ENCODE assay signal across 10 mouse cellular contexts in genomic region chr10:39958266-39958665, GRCm38 (mm10). TPM values are rescaled to one million over a fixed set of nuclear protein-coding genes. Genes with fewer than 3 reads are reported as not detected.
A peak's percentile ranks its signal among the peaks of the same experiment; 100 is the strongest.
DNase-seq lines count a peak whose midpoint lies in the region; ATAC-seq lines count a peak whose summit lies in the region.
"Had no signal": no experiment of that assay in that cellular context is flagged by ENCODE, and none has a peak within 500 bp of the region (broad histone marks: within the 10 kb centered on the region; RNA-seq: fewer than 3 reads in every experiment).

No protein-coding gene starts in this region.

- H3K4me1 ChIP-seq in heart, embryonic 11.5 days (ENCODE audit: control insufficient read depth, insufficient read depth, low read length): peaks cover 3% of the 10 kb centered on the region; the same call in 1 of the 2 replicates

- 72% methylated on average over 4 of the region's 4 CpGs for WGBS in heart, embryonic 11.5 days (ENCODE audit: insufficient replicate concordance)

- no peak for ATAC-seq in heart, embryonic 11.5 days (replicated peaks; ENCODE audit: insufficient number of reproducible peaks, low FRiP score, low TSS enrichment)
- ATAC-seq: inflammation-experienced regulatory T-cells, adult 6 months had no signal

- H3K4me2 ChIP-seq in heart, embryonic 11.5 days: no peak overlapping the region

- H3K27me3 ChIP-seq in heart, embryonic 11.5 days (ENCODE audit: control insufficient read depth, insufficient read depth, low read length): no peaks in the 10 kb centered on the region

- no peak overlapping the region for H3K27ac ChIP-seq in heart, embryonic 11.5 days (ENCODE audit: low read depth, low read length)

- H3K36me3 ChIP-seq in heart, embryonic 11.5 days (ENCODE audit: control insufficient read depth, insufficient read depth, low read length): no peaks in the 10 kb centered on the region

- DNase-seq in heart, adult 18-20 months: peak; percentile 22 to 23
- DNase-seq in left cerebral cortex, postnatal 25 days (ENCODE audit: low spot score in 2 of 2): peak; percentile 8 to 55
- no peak for DNase-seq in left cerebral cortex, postnatal 4 days
- DNase-seq in NIH3T3 (ENCODE audit: low read depth): peak; percentile 75
- DNase-seq in induced T-regulatory cell, adult 2 months (ENCODE audit: low read depth): peak; percentile 54
- no peak for DNase-seq in adrenal gland, postnatal 10 days
- no peak for DNase-seq in cerebellum, adult 11 months

- H3K9me3 ChIP-seq in heart, embryonic 11.5 days (replicated peaks; ENCODE audit: control insufficient read depth, low read length): no peaks in the 10 kb centered on the region

- H3K4me3 ChIP-seq in heart, embryonic 11.5 days (ENCODE audit: low read depth, low read length): no peak overlapping the region

- intact Hi-C loops in left cerebral cortex, postnatal 25 days (cut with DNase I): loop anchor here (1.0 kb wide), 1 partner anchor 254 kb away; no protein-coding TSS in a partner anchor
- intact Hi-C loops in left cerebral cortex, postnatal 4 days (cut with DNase I): loop anchor here (5.0 kb wide), 1 partner anchor 254 kb away; no protein-coding TSS in a partner anchor

- H3K9ac ChIP-seq in heart, embryonic 11.5 days (ENCODE audit: low read depth, low read length): no peak overlapping the region

RNA-seq across cellular contexts. Expression of gene Mfsd4b3, which starts 1.7 kb away (rescaled TPM):
- 1 to 10 TPM; 5.4 to 7.1 TPM for total RNA-seq in heart, adult 18-20 months (2021)
- 0.31 and 0.94 TPM in 2 replicates for polyA plus RNA-seq in heart, embryonic 11.5 days (2014; fragmentation: Nextera tagmentation; extraction: Ambion mirVana)
- total RNA-seq in left cerebral cortex, postnatal 25 days (2021): under 1 TPM in 1 of 2 experiments, not detected in 1; 0.21 TPM
- total RNA-seq in left cerebral cortex, postnatal 4 days (2021): not detected
- total RNA-seq in adrenal gland, postnatal 10 days (2021): 1 to 10 TPM; 4.5 to 6.2 TPM
- polyA plus RNA-seq: inflammation-experienced regulatory T-cells, adult 6 months had no signal

RNA-seq across cellular contexts. Expression of gene Mfsd4b5, which starts 28.2 kb away (rescaled TPM):
- total RNA-seq in heart, adult 18-20 months (2021): under 1 TPM; 0.35 to 0.62 TPM
- polyA plus RNA-seq in heart, embryonic 11.5 days (2014; fragmentation: Nextera tagmentation; extraction: Ambion mirVana): 0.07 TPM in 1 of 2 replicates, not detected in the other
- under 1 TPM; 0.34 to 0.41 TPM for total RNA-seq in left cerebral cortex, postnatal 25 days (2021)
- total RNA-seq in left cerebral cortex, postnatal 4 days (2021): under 1 TPM in 1 of 2 experiments, not detected in 1; 0.50 TPM
- 1 to 10 TPM in 1 of 2 experiments, under 1 TPM in 1; 0.90 to 1.2 TPM for total RNA-seq in adrenal gland, postnatal 10 days (2021)

RNA-seq across cellular contexts. Expression of gene Mfsd4b2, which starts 31.5 kb away (rescaled TPM):
- under 1 TPM; 0.12 to 0.21 TPM for total RNA-seq in heart, adult 18-20 months (2021)
- not detected in 2 replicates for polyA plus RNA-seq in heart, embryonic 11.5 days (2014; fragmentation: Nextera tagmentation; extraction: Ambion mirVana)
- total RNA-seq in left cerebral cortex, postnatal 25 days (2021): under 1 TPM; 0.32 to 0.34 TPM
- total RNA-seq in left cerebral cortex, postnatal 4 days (2021): under 1 TPM in 1 of 2 experiments, not detected in 1; 0.16 TPM
- under 1 TPM; 0.27 to 0.33 TPM for total RNA-seq in adrenal gland, postnatal 10 days (2021)
- polyA plus RNA-seq: inflammation-experienced regulatory T-cells, adult 6 months; testis, adult 2 months had no signal

RNA-seq across cellular contexts. Expression of gene Mfsd4b4, which starts 59.2 kb away (rescaled TPM):
- total RNA-seq in heart, adult 18-20 months (2021): 1 to 10 TPM; 3.1 to 3.4 TPM
- 4.3 and 5.5 TPM in 2 replicates for polyA plus RNA-seq in heart, embryonic 11.5 days (2014; fragmentation: Nextera tagmentation; extraction: Ambion mirVana)
- 1 to 10 TPM; 7.2 to 8.1 TPM for total RNA-seq in left cerebral cortex, postnatal 25 days (2021)
- total RNA-seq in left cerebral cortex, postnatal 4 days (2021): 1 to 10 TPM; 6.5 to 7.7 TPM
- total RNA-seq in adrenal gland, postnatal 10 days (2021): 1 to 10 TPM; 6.5 to 9.3 TPM

Comparison
In these comparisons a context has a peak if more than half of its experiments do, and no peak if none do; other contexts are left out.
1. DNase-seq: peak in heart, adult 18-20 months (2 of 2), left cerebral cortex, postnatal 25 days (2 of 2), NIH3T3 (single experiment) and induced T-regulatory cell, adult 2 months (single experiment); none in left cerebral cortex, postnatal 4 days (single experiment), adrenal gland, postnatal 10 days (single experiment) and cerebellum, adult 11 months (single experiment).
2. RNA of gene Mfsd4b3, which starts 1.7 kb away (total RNA-seq): 5.4 to 7.1 TPM in heart, adult 18-20 months and 4.5 to 6.2 TPM in adrenal gland, postnatal 10 days; 0.21 TPM in left cerebral cortex, postnatal 25 days and not detected in left cerebral cortex, postnatal 4 days; every median in the first group is over 4 times any median in the second.